Mouse (Mus musculus): ENCODE results near the gene Runx3.

The Runx3 gene

DNA sequence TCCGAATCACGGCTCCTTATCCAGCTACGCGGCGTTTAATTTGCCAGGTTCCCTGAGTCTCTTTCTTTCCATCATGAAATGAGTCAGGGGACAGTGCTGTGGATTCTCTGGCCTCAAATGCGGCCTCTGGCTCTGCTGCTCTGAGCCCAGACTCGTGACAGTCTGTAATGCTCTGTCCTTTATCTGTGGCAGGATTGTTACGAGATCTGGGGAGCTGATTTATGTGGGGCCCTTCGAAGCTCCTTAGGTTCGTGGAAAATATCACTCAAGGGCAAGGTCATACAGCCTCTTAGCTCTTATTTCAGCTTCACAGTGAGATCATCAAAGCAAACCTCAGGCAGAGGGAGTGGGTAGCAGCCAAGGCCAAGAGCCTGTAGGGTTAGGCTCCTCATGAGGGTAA, 6.2 kb upstream of the Runx3 start:
- no peak for DNase-seq (ENCODE audit: low spot score in 2 of 2)

- DNase-seq (ENCODE audit: low spot score in 2 of 2), result no peak
Measured at GRCm38 (mm10) chr4:135115426-135116170, 4.9 kb upstream of the Runx3 start.

- DNase-seq (ENCODE audit: low spot score in 2 of 2), result no peak
Measured at GRCm38 (mm10) chr4:135116391-135116790, 4.1 kb upstream of the Runx3 start.

- no peak for DNase-seq (ENCODE audit: low spot score in 2 of 2)
Measured at GRCm38 (mm10) chr4:135117846-135118245, 2.6 kb upstream of the Runx3 start.

GRCm38 (mm10) chr4:135118855-135119474, 1.5 kb upstream of the Runx3 start:
- DNase-seq (ENCODE audit: low spot score in 2 of 2), result no peak

- DNase-seq (ENCODE audit: low spot score in 2 of 2), result no peak
Measured at GRCm38 (mm10) chr4:135123721-135124120, 3.3 kb downstream of the Runx3 start.

- DNase-seq (ENCODE audit: low spot score in 2 of 2), result no peak
Measured at GRCm38 (mm10) chr4:135124732-135125131, 4.3 kb downstream of the Runx3 start.

GRCm38 (mm10) chr4:135125152-135125551, 4.7 kb downstream of the Runx3 start:
- no peak for DNase-seq (ENCODE audit: low spot score in 2 of 2)

- no peak for DNase-seq (ENCODE audit: low spot score in 2 of 2)
Measured at GRCm38 (mm10) chr4:135126385-135126784, 5.9 kb downstream of the Runx3 start.

DNA sequence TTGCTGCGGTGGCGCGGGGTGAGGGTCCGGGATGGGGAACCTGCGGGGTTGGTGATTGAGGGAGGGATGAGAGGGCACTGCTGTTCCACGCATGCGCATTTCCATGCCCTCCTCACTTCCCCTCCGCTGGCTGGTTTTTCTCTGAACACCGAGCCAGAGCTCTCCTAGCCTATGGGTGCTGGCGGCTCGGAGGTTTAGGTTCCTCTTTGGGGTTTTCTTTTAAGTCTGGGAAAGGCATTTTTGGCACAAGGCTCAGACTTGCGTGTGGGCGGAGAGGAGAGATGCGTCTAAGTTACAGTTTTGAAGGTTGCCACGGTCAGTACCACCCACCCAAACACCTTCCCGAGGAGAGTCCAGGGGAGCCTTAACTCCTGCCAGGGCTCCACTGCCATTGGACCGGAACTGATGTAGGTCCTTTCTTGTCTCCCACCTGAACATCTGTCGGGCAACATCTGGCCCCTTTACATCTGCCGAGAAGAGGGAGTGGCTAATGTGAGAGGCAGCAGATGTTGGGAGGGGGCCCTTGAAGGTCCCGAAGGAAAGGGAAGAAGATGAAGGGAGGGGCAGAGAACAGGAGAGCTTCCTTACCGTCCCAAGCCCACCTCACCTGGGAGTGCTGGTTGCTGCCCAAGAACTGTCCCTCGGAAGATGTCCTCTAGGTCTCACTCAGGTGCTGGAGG, 8.5 kb downstream of the Runx3 start:
- DNase-seq (ENCODE audit: low spot score in 2 of 2), result peak in 1 of 2 experiments; percentile 13

DNA sequence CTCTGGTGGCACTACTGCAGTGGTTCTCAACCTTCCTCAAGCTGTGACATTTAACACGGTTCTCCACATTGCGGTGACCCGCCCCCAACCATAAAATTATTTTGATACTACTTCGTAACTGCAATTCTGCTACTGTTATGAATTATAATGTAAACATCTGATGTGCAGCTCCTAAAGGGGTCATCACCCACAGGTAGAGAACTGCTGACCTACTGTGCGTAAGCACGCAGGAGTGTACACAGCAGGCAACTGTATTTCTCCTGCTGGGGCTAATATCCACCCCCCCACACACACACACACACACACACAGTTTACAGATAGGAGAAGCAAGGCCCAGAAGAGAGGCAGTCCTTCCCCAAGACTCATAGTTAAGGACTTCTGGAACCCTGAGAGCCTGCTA, 9.7 kb downstream of the Runx3 start:
- DNase-seq (ENCODE audit: low spot score in 2 of 2), result no peak

DNA sequence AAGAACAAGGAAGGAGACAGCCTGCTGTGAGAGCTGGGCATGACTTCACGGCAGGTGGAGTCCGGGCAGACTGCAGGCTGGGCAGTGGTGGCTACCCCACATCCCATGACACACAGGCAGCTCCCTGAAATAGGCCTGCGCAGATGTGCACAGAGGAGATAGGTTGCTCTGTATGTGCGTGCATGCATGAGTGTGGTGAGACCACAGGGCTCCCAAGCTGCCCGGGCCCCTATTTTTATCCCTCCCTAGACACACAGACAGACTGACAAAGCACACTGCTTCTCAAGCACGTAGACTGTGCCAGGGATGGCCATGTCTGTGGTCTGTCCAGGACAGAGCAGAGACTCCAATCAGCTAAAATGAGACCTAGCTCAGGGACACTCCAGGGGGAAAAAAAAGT, 10.7 kb downstream of the Runx3 start:
- no peak for DNase-seq (ENCODE audit: low spot score in 2 of 2)

- no peak for DNase-seq (ENCODE audit: low spot score in 2 of 2)
Measured at GRCm38 (mm10) chr4:135132797-135133196, 12.3 kb downstream of the Runx3 start.

GRCm38 (mm10) chr4:135133711-135134110, 13.3 kb downstream of the Runx3 start:
- no peak for DNase-seq (ENCODE audit: low spot score in 2 of 2)

- DNase-seq (ENCODE audit: low spot score in 2 of 2), result no peak
Measured at GRCm38 (mm10) chr4:135135331-135135730, 14.9 kb downstream of the Runx3 start.

GRCm38 (mm10) chr4:135136202-135136601, 15.8 kb downstream of the Runx3 start:
- no peak for DNase-seq (ENCODE audit: low spot score in 2 of 2)

DNA sequence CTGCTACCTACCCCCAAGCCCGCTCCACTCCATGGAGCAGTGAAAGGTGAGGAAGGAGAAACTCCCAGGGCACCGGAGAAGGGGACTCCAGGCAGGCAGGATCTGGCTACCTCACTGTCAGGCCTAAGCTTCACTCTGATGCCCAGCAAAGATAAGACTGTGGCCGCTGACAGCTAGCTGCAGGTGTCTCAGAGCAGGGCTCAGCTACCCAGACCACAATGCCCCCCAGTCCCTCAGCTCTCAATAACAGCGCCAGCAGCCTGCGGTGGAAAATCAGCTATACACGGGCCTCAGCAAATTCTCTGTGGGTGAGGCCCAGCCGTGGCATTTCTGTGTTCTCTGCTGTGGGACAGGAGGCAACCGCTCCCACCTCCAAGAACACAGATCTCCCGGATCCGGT, 16.2 kb downstream of the Runx3 start:
- no peak for DNase-seq (ENCODE audit: low spot score in 2 of 2)

- no peak for DNase-seq (ENCODE audit: low spot score in 2 of 2)
Measured at GRCm38 (mm10) chr4:135140647-135141515, 20.4 kb downstream of the Runx3 start.

DNA sequence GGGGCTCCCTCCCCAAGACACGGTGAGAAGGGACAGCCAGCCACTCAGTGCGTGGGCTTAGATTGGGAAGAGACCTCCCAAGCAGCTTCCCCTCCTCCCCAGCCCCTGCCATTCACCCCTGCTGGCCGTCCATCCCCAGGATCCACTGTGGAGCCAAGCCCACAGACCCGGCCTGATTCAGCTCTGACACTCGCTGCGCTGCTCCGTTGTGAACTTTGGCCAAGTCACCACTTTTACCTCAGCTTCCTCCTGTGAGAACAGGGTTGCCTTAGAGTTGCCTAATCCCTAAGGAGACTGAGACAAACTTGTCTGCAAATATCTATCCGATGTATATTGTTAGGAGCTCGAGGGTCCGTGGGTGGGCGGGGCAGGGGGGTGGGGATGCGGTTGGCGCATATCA, 21.3 kb downstream of the Runx3 start:
- DNase-seq (ENCODE audit: low spot score in 2 of 2), result no peak

DNA sequence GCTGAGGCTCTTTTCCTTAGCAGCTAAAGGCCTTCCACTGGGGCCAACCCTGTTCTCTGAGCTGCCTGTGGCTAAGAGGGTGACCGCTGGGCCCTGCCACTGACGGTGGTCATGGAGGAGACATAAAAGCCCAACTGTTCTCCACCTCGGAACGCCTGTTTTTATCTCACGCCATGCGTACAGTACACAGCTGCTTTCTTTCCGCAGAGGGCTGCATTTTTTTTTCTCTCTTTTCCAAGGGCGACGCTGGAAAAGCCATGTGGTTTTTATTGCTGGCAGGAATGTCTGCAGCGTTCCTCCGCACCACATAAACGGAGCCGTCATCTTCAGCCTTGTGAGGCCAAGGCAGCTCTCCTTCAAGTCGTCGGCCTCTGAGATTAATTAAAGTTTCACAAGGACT, 26.3 kb downstream of the Runx3 start:
- DNase-seq (ENCODE audit: low spot score in 2 of 2), result no peak

DNA sequence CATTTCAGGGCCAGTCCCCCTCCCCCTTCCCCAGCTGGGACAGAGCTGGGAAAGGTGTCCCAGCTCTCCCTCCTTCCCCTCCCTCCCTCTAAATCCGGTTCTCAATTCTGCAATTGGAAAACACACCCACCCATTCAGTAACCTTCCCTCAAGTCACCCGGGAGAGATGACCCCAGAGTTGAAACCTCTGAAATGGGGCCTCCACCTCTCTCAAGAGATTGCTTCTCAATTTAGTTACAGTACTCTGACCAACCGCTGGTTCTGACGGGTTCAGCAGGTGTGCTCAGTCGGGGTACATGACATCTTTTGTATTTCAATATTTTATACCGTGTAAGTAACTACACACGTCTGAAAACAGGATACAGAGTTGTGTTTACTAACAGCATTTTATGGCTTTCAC, 28.2 kb downstream of the Runx3 start:
- DNase-seq (ENCODE audit: low spot score in 2 of 2), result no peak

Data from frontal cortex, postnatal 36 days (tissue).